Comparison of ENCODE assay signal across 20 mouse cellular contexts in genomic region chr15:89258997-89259396, GRCm38 (mm10).
"Had no signal": no experiment of that assay in that cellular context is flagged by ENCODE, and none has a peak within 500 bp of the region (broad histone marks: within the 10 kb centered on the region; RNA-seq: fewer than 3 reads in every experiment).

No protein-coding gene starts in this region.

- H3K9me3 ChIP-seq: limb, embryonic 10.5 days; limb, embryonic 13.5 days; liver, embryonic 12.5 days; liver, embryonic 15.5 days; lung, embryonic 15.5 days; neural tube, embryonic 12.5 days; neural tube, embryonic 15.5 days had no signal

- H3K9ac ChIP-seq: limb, embryonic 13.5 days; liver, embryonic 12.5 days; liver, embryonic 15.5 days; lung, embryonic 15.5 days; neural tube, embryonic 12.5 days; neural tube, embryonic 15.5 days had no signal

- H3K4me3 ChIP-seq: limb, embryonic 10.5 days; limb, embryonic 13.5 days; liver, embryonic 12.5 days; liver, embryonic 15.5 days; lung, embryonic 15.5 days; neural tube, embryonic 12.5 days; neural tube, embryonic 15.5 days had no signal

- H3K27ac ChIP-seq: limb, embryonic 10.5 days; limb, embryonic 13.5 days; liver, embryonic 12.5 days; liver, embryonic 15.5 days; lung, embryonic 15.5 days; neural tube, embryonic 12.5 days; neural tube, embryonic 15.5 days had no signal

- H3K4me1 ChIP-seq: limb, embryonic 10.5 days; limb, embryonic 13.5 days; liver, embryonic 12.5 days; liver, embryonic 15.5 days; lung, embryonic 15.5 days; neural tube, embryonic 12.5 days; neural tube, embryonic 15.5 days had no signal

- DNase-seq: kidney, postnatal 14 days; kidney, postnatal 4 days; liver; lung, adult 18-20 months; lung, postnatal 10 days; lung, postnatal 36 days; midbrain, embryonic 14.5 days; right cerebral cortex, adult 18-20 months; right cerebral cortex, postnatal 14 days; right cerebral cortex, postnatal 4 days; thymus, adult 18-20 months; thymus, postnatal 4 days had no signal

- H3K27me3 ChIP-seq: limb, embryonic 13.5 days; liver, embryonic 12.5 days; liver, embryonic 15.5 days; lung, embryonic 15.5 days; neural tube, embryonic 12.5 days; neural tube, embryonic 15.5 days had no signal

- H3K4me2 ChIP-seq: limb, embryonic 13.5 days; liver, embryonic 12.5 days; liver, embryonic 15.5 days; lung, embryonic 15.5 days; midbrain, embryonic 11.5 days; neural tube, embryonic 12.5 days; neural tube, embryonic 15.5 days had no signal

- ATAC-seq: liver, embryonic 12.5 days had no signal
